Comparison of ENCODE assay signal across 1 mouse cellular context in the genomic region with DNA sequence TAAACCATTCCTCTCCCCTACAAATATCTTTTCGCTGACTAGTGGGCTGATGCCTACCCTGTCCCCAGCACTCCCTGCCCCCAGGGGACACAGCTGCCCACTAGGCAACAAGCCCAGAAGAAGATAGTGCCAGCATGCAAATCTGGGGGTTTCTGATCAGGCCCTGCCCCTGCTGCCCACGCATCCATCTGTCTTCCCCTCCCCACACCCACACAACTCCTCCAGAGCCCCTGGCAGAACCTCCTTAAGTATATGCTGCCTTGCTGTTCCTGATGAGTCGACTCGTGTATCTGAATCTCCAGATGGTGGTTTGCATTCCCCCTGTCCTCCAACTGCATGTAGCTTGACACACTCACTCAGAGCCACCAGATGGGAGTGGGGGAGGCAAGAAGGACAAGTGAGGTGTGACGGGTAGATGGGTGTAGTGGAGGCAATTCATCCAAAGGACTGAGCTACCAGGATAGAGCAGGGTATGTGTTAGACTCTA.
TF ChIP-seq lines count a peak whose summit lies in the region.

No protein-coding gene starts in this region.

TF ChIP-seq in CH12.LX, 34 proteins besides CTCF, POLR2A, EP300 and RAD21:
- TF ChIP-seq MAFK (IDR thresholded peaks at IDR 0.05; ENCODE audit: insufficient replicate concordance, low read length) (0 out of 2 replicates have a peak, but pooled peaks have one; percentile 10), MEF2A (IDR thresholded peaks at IDR 0.05; ENCODE audit: borderline replicate concordance, low read depth, low read length) (no peak)
TF ChIP-seq in CH12.LX: peak in this region for 1.
